Mouse (Mus musculus): ENCODE data around the gene Serf2. TPM values are rescaled to one million over a fixed set of nuclear protein-coding genes. Genes with fewer than 3 reads are reported as not detected.
A peak's percentile ranks its signal among the peaks of the same experiment; 100 is the strongest.

The Serf2 gene
- polyA plus RNA-seq (2014; fragmentation: Nextera tagmentation; extraction: Ambion mirVana), result 522 and 664 TPM in 2 replicates

GRCm38 (mm10) chr2:121448739-121449535, at the start of gene Serf2:
Gene Serf2 (plus strand): TSS chr2:121449195.
- under 1% methylated on average over 62 of the region's 74 CpGs for WGBS
- Histone ChIP-seq H3K27ac (ENCODE audit: low read depth, low read length) (peak within 1 kb of the TSS; percentile 97), H3K4me2 (replicated peaks; ENCODE audit: low read depth, low read length) (peak within 1 kb of the TSS; percentile 69)

DNA sequence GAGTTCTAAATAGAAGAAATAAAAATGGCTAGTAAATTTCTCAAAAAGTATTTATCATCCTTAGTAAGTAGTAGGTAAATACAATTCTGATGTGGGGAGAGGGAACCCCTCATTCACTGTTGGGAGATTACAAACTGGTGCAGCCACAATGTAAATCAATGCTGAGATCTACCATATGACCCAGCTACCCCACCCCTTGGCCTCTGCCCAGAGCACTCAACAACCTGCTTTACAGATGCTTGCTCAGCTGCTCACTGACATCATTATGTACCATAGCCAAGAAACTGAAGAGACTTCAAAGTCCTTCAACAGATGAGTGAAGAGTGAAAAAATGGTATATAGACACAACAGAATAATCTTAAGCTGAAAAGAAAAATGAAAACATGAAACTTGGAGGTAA, 45.7 kb upstream of the Serf2 start:
- Histone ChIP-seq H3K4me2 (replicated peaks; ENCODE audit: low read depth, low read length) (no peak overlapping the region), H3K9ac (ENCODE audit: low read depth, low read length) (no peak overlapping the region), H3K4me3 (ENCODE audit: low read length) (no peak overlapping the region), H3K4me1 (ENCODE audit: control insufficient read depth, insufficient read depth, low read length) (no peaks in the 10 kb centered on the region), H3K27me3 (ENCODE audit: control insufficient read depth, insufficient read depth, low read length) (no peaks in the 10 kb centered on the region), H3K27ac (ENCODE audit: low read depth, low read length) (no peak overlapping the region), H3K9me3 (ENCODE audit: control insufficient read depth, low read length) (no peaks in the 10 kb centered on the region), H3K36me3 (ENCODE audit: control insufficient read depth, insufficient read depth, low read length) (no peaks in the 10 kb centered on the region)
- ATAC-seq (ENCODE audit: low FRiP score, low TSS enrichment), result no peak

More at GRCm38 (mm10) chr2:121448739-121449535, at the start of gene Serf2:
- Histone ChIP-seq H3K9ac (ENCODE audit: low read depth, low read length) (peak within 1 kb of the TSS; percentile 98), H3K27me3 (ENCODE audit: control insufficient read depth, insufficient read depth, low read length) (no peaks in the 10 kb centered on the region), H3K4me1 (ENCODE audit: control insufficient read depth, insufficient read depth, low read length) (0 out of 2 replicates have a peak, but pooled peaks cover 2% of the 10 kb centered on the region), H3K36me3 (ENCODE audit: control insufficient read depth, insufficient read depth, low read length) (peaks cover 22% of the 10 kb centered on the region), H3K4me3 (ENCODE audit: low read length) (peak within 1 kb of the TSS; percentile 97), H3K9me3 (ENCODE audit: control insufficient read depth, low read length) (no peaks in the 10 kb centered on the region)
- ATAC-seq (ENCODE audit: low FRiP score, low TSS enrichment), result peak; percentile 99

DNA sequence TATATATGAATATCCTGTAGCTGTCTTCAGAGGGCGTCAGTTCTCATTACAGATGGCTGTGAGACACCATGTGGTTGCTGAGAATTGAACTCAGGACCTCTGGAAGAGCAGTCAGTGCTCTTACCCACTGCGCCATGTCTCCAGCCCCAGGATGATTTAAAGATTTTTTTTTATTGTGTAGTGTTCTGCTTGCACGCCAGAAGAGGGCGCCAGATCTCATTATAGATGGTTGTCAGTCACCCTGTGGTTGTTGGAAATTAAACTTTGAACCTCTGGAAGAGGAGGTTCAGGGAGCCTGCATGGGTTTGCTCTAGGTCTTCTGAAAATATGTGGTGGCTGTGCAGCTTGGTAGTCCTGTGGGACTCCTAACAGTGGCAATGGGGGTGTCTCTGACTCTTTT, 40.8 kb upstream of the Serf2 start:
- H3K4me3 ChIP-seq (ENCODE audit: low read length), result no peak overlapping the region
- no peak for ATAC-seq (ENCODE audit: low FRiP score, low TSS enrichment)

GRCm38 (mm10) chr2:121412843-121413386, 36.1 kb upstream of the Serf2 start:
- no peaks in the 10 kb centered on the region for H3K27me3 ChIP-seq (ENCODE audit: control insufficient read depth, insufficient read depth, low read length)
- peak overlapping the region; percentile 98 for H3K4me3 ChIP-seq (ENCODE audit: low read length)
- peaks cover 11% of the 10 kb centered on the region; the same call in 1 of the 2 replicates for H3K4me1 ChIP-seq (ENCODE audit: control insufficient read depth, insufficient read depth, low read length)
- peaks cover 16% of the 10 kb centered on the region for H3K36me3 ChIP-seq (ENCODE audit: control insufficient read depth, insufficient read depth, low read length)
- WGBS, result 13% methylated on average over 4 of the region's 4 CpGs
- H3K27ac ChIP-seq (ENCODE audit: low read depth, low read length), result peak overlapping the region; percentile 88
- peak overlapping the region; percentile 64 for H3K4me2 ChIP-seq (replicated peaks; ENCODE audit: low read depth, low read length)
- no peaks in the 10 kb centered on the region for H3K9me3 ChIP-seq (ENCODE audit: control insufficient read depth, low read length)
- H3K9ac ChIP-seq (ENCODE audit: low read depth, low read length), result peak overlapping the region; percentile 99
- ATAC-seq (ENCODE audit: low FRiP score, low TSS enrichment), result peak; percentile 2; the same call in 1 of the 2 replicates

More for the DNA sequence above, 40.8 kb upstream of the Serf2 start:
- H3K9me3 ChIP-seq (ENCODE audit: control insufficient read depth, low read length), result no peaks in the 10 kb centered on the region
- H3K9ac ChIP-seq (ENCODE audit: low read depth, low read length), result no peak overlapping the region
- WGBS, result 38% methylated on average over 4 of the region's 4 CpGs
- H3K27me3 ChIP-seq (ENCODE audit: control insufficient read depth, insufficient read depth, low read length), result no peaks in the 10 kb centered on the region
- no peak overlapping the region for H3K4me2 ChIP-seq (replicated peaks; ENCODE audit: low read depth, low read length)
- no peaks in the 10 kb centered on the region for H3K36me3 ChIP-seq (ENCODE audit: control insufficient read depth, insufficient read depth, low read length)
- H3K4me1 ChIP-seq (ENCODE audit: control insufficient read depth, insufficient read depth, low read length), result no peaks in the 10 kb centered on the region
- no peak overlapping the region for H3K27ac ChIP-seq (ENCODE audit: low read depth, low read length)

GRCm38 (mm10) chr2:121413387-121414042, 35.5 kb upstream of the Serf2 start, which contains the start of the genes Pdia3 and Catsper2:
Gene Pdia3 (plus strand): TSS chr2:121413775.
Gene Catsper2 (minus strand): TSS chr2:121413792.
- ATAC-seq (ENCODE audit: low FRiP score, low TSS enrichment), result peak; percentile 99
- WGBS, result under 1% methylated on average over 67 of the region's 68 CpGs
- Histone ChIP-seq H3K27ac (ENCODE audit: low read depth, low read length) (peak within 1 kb of the TSS; percentile 98), H3K27me3 (ENCODE audit: control insufficient read depth, insufficient read depth, low read length) (no peaks in the 10 kb centered on the region), H3K36me3 (ENCODE audit: control insufficient read depth, insufficient read depth, low read length) (peaks cover 22% of the 10 kb centered on the region), H3K4me3 (ENCODE audit: low read length) (peak within 1 kb of the TSS; percentile 98), H3K9ac (ENCODE audit: low read depth, low read length) (peak within 1 kb of the TSS; percentile 99), H3K4me1 (ENCODE audit: control insufficient read depth, insufficient read depth, low read length) (peaks cover 11% of the 10 kb centered on the region; the same call in 1 of the 2 replicates), H3K9me3 (ENCODE audit: control insufficient read depth, low read length) (no peaks in the 10 kb centered on the region), H3K4me2 (replicated peaks; ENCODE audit: low read depth, low read length) (peak within 1 kb of the TSS; percentile 70)

- under 1% methylated on average over 26 of the region's 32 CpGs for WGBS
Observed at GRCm38 (mm10) chr2:121414139-121414685, 34.8 kb upstream of the Serf2 start.

GRCm38 (mm10) chr2:121415103-121415502, 33.9 kb upstream of the Serf2 start:
- H3K36me3 ChIP-seq (ENCODE audit: control insufficient read depth, insufficient read depth, low read length), result peaks cover 35% of the 10 kb centered on the region
- peak overlapping the region; percentile 98 for H3K4me3 ChIP-seq (ENCODE audit: low read length)
- H3K4me2 ChIP-seq (replicated peaks; ENCODE audit: low read depth, low read length), result peak overlapping the region; percentile 70
- H3K27ac ChIP-seq (ENCODE audit: low read depth, low read length), result no peak overlapping the region
- H3K9me3 ChIP-seq (ENCODE audit: control insufficient read depth, low read length), result no peaks in the 10 kb centered on the region
- H3K4me1 ChIP-seq (ENCODE audit: control insufficient read depth, insufficient read depth, low read length), result peaks cover 11% of the 10 kb centered on the region; the same call in 1 of the 2 replicates
- WGBS, result 59% methylated on average over 3 of the region's 3 CpGs
- no peaks in the 10 kb centered on the region for H3K27me3 ChIP-seq (ENCODE audit: control insufficient read depth, insufficient read depth, low read length)
- H3K9ac ChIP-seq (ENCODE audit: low read depth, low read length), result peak overlapping the region; percentile 99
- ATAC-seq (ENCODE audit: low FRiP score, low TSS enrichment), result no peak

More at GRCm38 (mm10) chr2:121414139-121414685, 34.8 kb upstream of the Serf2 start:
- peak; percentile 53 for ATAC-seq (ENCODE audit: low FRiP score, low TSS enrichment)
- Histone ChIP-seq H3K36me3 (ENCODE audit: control insufficient read depth, insufficient read depth, low read length) (peaks cover 29% of the 10 kb centered on the region), H3K9ac (ENCODE audit: low read depth, low read length) (peak overlapping the region; percentile 99), H3K4me3 (ENCODE audit: low read length) (peak overlapping the region; percentile 98), H3K4me1 (ENCODE audit: control insufficient read depth, insufficient read depth, low read length) (peaks cover 11% of the 10 kb centered on the region; the same call in 1 of the 2 replicates), H3K9me3 (ENCODE audit: control insufficient read depth, low read length) (no peaks in the 10 kb centered on the region), H3K4me2 (replicated peaks; ENCODE audit: low read depth, low read length) (peak overlapping the region; percentile 70), H3K27ac (ENCODE audit: low read depth, low read length) (peak overlapping the region; percentile 98), H3K27me3 (ENCODE audit: control insufficient read depth, insufficient read depth, low read length) (no peaks in the 10 kb centered on the region)

GRCm38 (mm10) chr2:121415591-121415990, 33.4 kb upstream of the Serf2 start:
- Histone ChIP-seq H3K9me3 (ENCODE audit: control insufficient read depth, low read length) (no peaks in the 10 kb centered on the region), H3K36me3 (ENCODE audit: control insufficient read depth, insufficient read depth, low read length) (peaks cover 37% of the 10 kb centered on the region), H3K4me3 (ENCODE audit: low read length) (peak overlapping the region; percentile 98), H3K4me1 (ENCODE audit: control insufficient read depth, insufficient read depth, low read length) (peaks cover 11% of the 10 kb centered on the region; the same call in 1 of the 2 replicates), H3K27ac (ENCODE audit: low read depth, low read length) (no peak overlapping the region), H3K9ac (ENCODE audit: low read depth, low read length) (peak overlapping the region; percentile 99; the same call in 1 of the 2 replicates), H3K27me3 (ENCODE audit: control insufficient read depth, insufficient read depth, low read length) (no peaks in the 10 kb centered on the region), H3K4me2 (replicated peaks; ENCODE audit: low read depth, low read length) (peak overlapping the region; percentile 70)
- ATAC-seq (ENCODE audit: low FRiP score, low TSS enrichment), result no peak
- 78% methylated on average over 3 of the region's 3 CpGs for WGBS

Data from kidney, embryonic 14.5 days (tissue).